Mouse (Mus musculus): ENCODE results near the gene U2af1l4. TPM values are rescaled to one million over a fixed set of nuclear protein-coding genes. Genes with fewer than 3 reads are reported as not detected.

U2af1l4 gene
- polyA plus RNA-seq, 1 experiment from 2014 or later: 99.0 TPM

GRCm38 (mm10) chr7:30590927-30591604, 28.0 kb downstream of the U2af1l4 start:
- Histone ChIP-seq H3K4me1 (peaks cover 18% of the 10 kb centered on the region), H3K27ac (no peak overlapping the region), H3K36me3 (peaks cover 7% of the 10 kb centered on the region), H3K27me3 (no peaks in the 10 kb centered on the region), H3K9me3 (no peaks in the 10 kb centered on the region), H3K9ac (no peak overlapping the region), H3K4me3 (no peak overlapping the region), H3K4me2 (no peak overlapping the region)
- 84% methylated on average over 9 of the region's 9 CpGs for WGBS
- no peak for ATAC-seq (ENCODE audit: borderline replicate concordance, extremely low read depth, low FRiP score, low TSS enrichment)

GRCm38 (mm10) chr7:30591605-30591951, 28.5 kb downstream of the U2af1l4 start:
- Histone ChIP-seq H3K9me3 (no peaks in the 10 kb centered on the region), H3K9ac (no peak overlapping the region), H3K4me1 (peaks cover 16% of the 10 kb centered on the region), H3K4me3 (no peak overlapping the region), H3K27ac (no peak overlapping the region), H3K27me3 (no peaks in the 10 kb centered on the region), H3K36me3 (peaks cover 2% of the 10 kb centered on the region), H3K4me2 (no peak overlapping the region)
- 62% methylated on average over 4 of the region's 4 CpGs for WGBS
- ATAC-seq (ENCODE audit: borderline replicate concordance, extremely low read depth, low FRiP score, low TSS enrichment): no peak

GRCm38 (mm10) chr7:30592772-30593423, 29.8 kb downstream of the U2af1l4 start:
- no peak overlapping the region for H3K9ac ChIP-seq
- H3K4me2 ChIP-seq: no peak overlapping the region
- H3K27ac ChIP-seq: 0 out of 2 replicates have a peak overlapping the region, but pooled peaks have one; percentile 8
- no peaks in the 10 kb centered on the region for H3K9me3 ChIP-seq
- H3K4me3 ChIP-seq: no peak overlapping the region
- H3K4me1 ChIP-seq: peaks cover 6% of the 10 kb centered on the region
- WGBS: 34% methylated on average over 5 of the region's 5 CpGs
- no peaks in the 10 kb centered on the region for H3K27me3 ChIP-seq
- H3K36me3 ChIP-seq: no peaks in the 10 kb centered on the region
- no peak for ATAC-seq (ENCODE audit: borderline replicate concordance, extremely low read depth, low FRiP score, low TSS enrichment)

- Histone ChIP-seq H3K4me1 (peaks cover 9% of the 10 kb centered on the region), H3K36me3 (no peaks in the 10 kb centered on the region), H3K9ac (no peak overlapping the region), H3K4me2 (no peak overlapping the region), H3K27ac (no peak overlapping the region), H3K27me3 (no peaks in the 10 kb centered on the region), H3K9me3 (no peaks in the 10 kb centered on the region), H3K4me3 (no peak overlapping the region)
- ATAC-seq (ENCODE audit: borderline replicate concordance, extremely low read depth, low FRiP score, low TSS enrichment): no peak
- WGBS: 65% methylated on average over 10 of the region's 10 CpGs
These were observed 30.7 kb downstream of the U2af1l4 start for GRCm38 (mm10) chr7:30593579-30594509.

GRCm38 (mm10) chr7:30594510-30595024, 31.5 kb downstream of the U2af1l4 start:
- Histone ChIP-seq H3K4me3 (no peak overlapping the region), H3K9me3 (no peaks in the 10 kb centered on the region), H3K27ac (no peak overlapping the region), H3K4me1 (peaks cover 12% of the 10 kb centered on the region), H3K9ac (no peak overlapping the region), H3K27me3 (no peaks in the 10 kb centered on the region), H3K36me3 (no peaks in the 10 kb centered on the region), H3K4me2 (no peak overlapping the region)
- WGBS: 60% methylated on average over 4 of the region's 4 CpGs
- ATAC-seq (ENCODE audit: borderline replicate concordance, extremely low read depth, low FRiP score, low TSS enrichment): no peak

- peak overlapping the region; percentile 43 for H3K27ac ChIP-seq
- ATAC-seq (ENCODE audit: borderline replicate concordance, extremely low read depth, low FRiP score, low TSS enrichment): no peak
- no peak overlapping the region for H3K4me3 ChIP-seq
- no peaks in the 10 kb centered on the region for H3K9me3 ChIP-seq
- H3K4me1 ChIP-seq: peaks cover 6% of the 10 kb centered on the region; the same call in 1 of the 2 replicates
- WGBS: 59% methylated on average over 5 of the region's 5 CpGs
- no peaks in the 10 kb centered on the region for H3K27me3 ChIP-seq
- no peaks in the 10 kb centered on the region for H3K36me3 ChIP-seq
- H3K4me2 ChIP-seq: no peak overlapping the region
- no peak overlapping the region for H3K9ac ChIP-seq
These were observed 33.0 kb downstream of the U2af1l4 start for GRCm38 (mm10) chr7:30596093-30596492.

GRCm38 (mm10) chr7:30596811-30597210, 33.7 kb downstream of the U2af1l4 start:
- no peaks in the 10 kb centered on the region for H3K9me3 ChIP-seq
- H3K27ac ChIP-seq: peak overlapping the region; percentile 43
- no peak for ATAC-seq (ENCODE audit: borderline replicate concordance, extremely low read depth, low FRiP score, low TSS enrichment)
- H3K27me3 ChIP-seq: no peaks in the 10 kb centered on the region
- 41% methylated on average over 5 of the region's 5 CpGs for WGBS
- peaks cover 6% of the 10 kb centered on the region; the same call in 1 of the 2 replicates for H3K4me1 ChIP-seq
- H3K4me3 ChIP-seq: no peak overlapping the region
- no peak overlapping the region for H3K9ac ChIP-seq
- no peaks in the 10 kb centered on the region for H3K36me3 ChIP-seq
- no peak overlapping the region for H3K4me2 ChIP-seq

- Histone ChIP-seq H3K4me1 (peaks cover 13% of the 10 kb centered on the region; the same call in 1 of the 2 replicates), H3K4me2 (peak within 1 kb of the TSS; percentile 23; the same call in 1 of the 2 replicates)
These were observed 35.7 kb downstream of the U2af1l4 start, which contains the start of gene Zbtb32 for GRCm38 (mm10) chr7:30598786-30599185. TSS of gene Zbtb32 (minus strand) at chr7:30598909.

GRCm38 (mm10) chr7:30599933-30600353, 36.8 kb downstream of the U2af1l4 start:
- H3K4me2 ChIP-seq: peak overlapping the region; percentile 23
- peak overlapping the region; percentile 95 for H3K27ac ChIP-seq
- H3K27me3 ChIP-seq: no peaks in the 10 kb centered on the region
- H3K9me3 ChIP-seq: no peaks in the 10 kb centered on the region
- peak; percentile 91 for ATAC-seq (ENCODE audit: borderline replicate concordance, extremely low read depth, low FRiP score, low TSS enrichment)
- H3K4me3 ChIP-seq: no peak overlapping the region
- WGBS: 1% methylated on average over 16 of the region's 16 CpGs
- H3K36me3 ChIP-seq: no peaks in the 10 kb centered on the region
- H3K9ac ChIP-seq: no peak overlapping the region
- peaks cover 13% of the 10 kb centered on the region; the same call in 1 of the 2 replicates for H3K4me1 ChIP-seq

More at GRCm38 (mm10) chr7:30598786-30599185, 35.7 kb downstream of the U2af1l4 start, which contains the start of gene Zbtb32:
- H3K9ac ChIP-seq: no peak within 1 kb of the TSS
- H3K36me3 ChIP-seq: no peaks in the 10 kb centered on the region
- H3K27ac ChIP-seq: peak within 1 kb of the TSS; percentile 95
- WGBS: 88% methylated on average over 12 of the region's 12 CpGs
- peak within 1 kb of the TSS; percentile 4; the same call in 1 of the 2 replicates for H3K4me3 ChIP-seq
- no peaks in the 10 kb centered on the region for H3K9me3 ChIP-seq
- no peak for ATAC-seq (ENCODE audit: borderline replicate concordance, extremely low read depth, low FRiP score, low TSS enrichment)
- no peaks in the 10 kb centered on the region for H3K27me3 ChIP-seq

GRCm38 (mm10) chr7:30600651-30601050, 37.5 kb downstream of the U2af1l4 start:
- Histone ChIP-seq H3K4me3 (no peak overlapping the region), H3K27ac (peak overlapping the region; percentile 95), H3K9ac (no peak overlapping the region), H3K27me3 (no peaks in the 10 kb centered on the region), H3K36me3 (no peaks in the 10 kb centered on the region), H3K4me1 (peaks cover 13% of the 10 kb centered on the region; the same call in 1 of the 2 replicates), H3K4me2 (peak overlapping the region; percentile 23), H3K9me3 (no peaks in the 10 kb centered on the region)
- WGBS: 48% methylated on average over 7 of the region's 7 CpGs
- peak; percentile 62 for ATAC-seq (ENCODE audit: borderline replicate concordance, extremely low read depth, low FRiP score, low TSS enrichment)

- Histone ChIP-seq H3K9me3 (no peaks in the 10 kb centered on the region), H3K4me3 (no peak overlapping the region), H3K4me1 (peaks cover 13% of the 10 kb centered on the region; the same call in 1 of the 2 replicates), H3K36me3 (no peaks in the 10 kb centered on the region), H3K4me2 (no peak overlapping the region), H3K27ac (peak overlapping the region; percentile 95), H3K9ac (no peak overlapping the region), H3K27me3 (no peaks in the 10 kb centered on the region)
- ATAC-seq (ENCODE audit: borderline replicate concordance, extremely low read depth, low FRiP score, low TSS enrichment): peak; percentile 49
- WGBS: 15% methylated on average over 3 of the region's 3 CpGs
These were observed 39.5 kb downstream of the U2af1l4 start for GRCm38 (mm10) chr7:30602583-30602982.
